Mouse (Mus musculus) frontal cortex, postnatal 10 days (tissue): ENCODE measurements around the gene Usf1.

Source experiments
- DNase-seq, 2 experiments: peaks; one replicate each; pipeline ENCODE4 v3.0.0; 2022; ENCODE audit warnings: low spot score in 2 of 2, mixed read lengths in 1 of 2

Gene Usf1

GRCm38 (mm10) chr1:171418660-171419059 lies 7.5 kb downstream of the Usf1 start, which contains the start of gene Tstd1:
TSS of gene Tstd1 (plus strand) at chr1:171418872.
- no peak for DNase-seq

GRCm38 (mm10) chr1:171419291-171419882 lies 8.3 kb downstream of the Usf1 start:
- DNase-seq: no peak

GRCm38 (mm10) chr1:171419905-171420304 lies 8.8 kb downstream of the Usf1 start:
- DNase-seq: no peak

- no peak for DNase-seq
Measured at GRCm38 (mm10) chr1:171422504-171423095, 11.5 kb downstream of the Usf1 start.

- DNase-seq: no peak
Measured at GRCm38 (mm10) chr1:171424638-171425037, 13.5 kb downstream of the Usf1 start.

GRCm38 (mm10) chr1:171425126-171425525 lies 14.0 kb downstream of the Usf1 start:
- DNase-seq: no peak

- no peak for DNase-seq
Measured at GRCm38 (mm10) chr1:171432158-171432557, 21.0 kb downstream of the Usf1 start.

- no peak for DNase-seq
Measured at GRCm38 (mm10) chr1:171435288-171435814, 24.2 kb downstream of the Usf1 start.

- no peak for DNase-seq
Measured at GRCm38 (mm10) chr1:171435974-171436373, 24.9 kb downstream of the Usf1 start.

- DNase-seq: peak in 1 of 2 experiments; percentile 45
Measured at GRCm38 (mm10) chr1:171437264-171438013, 26.3 kb downstream of the Usf1 start, which contains the start of gene F11r. TSS of gene F11r (plus strand) at chr1:171437535.

- DNase-seq: no peak
Measured at GRCm38 (mm10) chr1:171438014-171438670, 27.0 kb downstream of the Usf1 start.

- DNase-seq: no peak
Measured at GRCm38 (mm10) chr1:171439072-171439471, 28.0 kb downstream of the Usf1 start.

- DNase-seq: no peak
Measured at GRCm38 (mm10) chr1:171440025-171440725, 29.1 kb downstream of the Usf1 start.

GRCm38 (mm10) chr1:171441466-171442412 lies 30.6 kb downstream of the Usf1 start:
- no peak for DNase-seq

- DNase-seq: no peak
Measured at GRCm38 (mm10) chr1:171442413-171442760, 31.3 kb downstream of the Usf1 start.

- no peak for DNase-seq
Measured at GRCm38 (mm10) chr1:171445050-171445449, 33.9 kb downstream of the Usf1 start.

GRCm38 (mm10) chr1:171446854-171447253 lies 35.7 kb downstream of the Usf1 start:
- DNase-seq: no peak

- no peak for DNase-seq
Measured at GRCm38 (mm10) chr1:171447692-171448091, 36.6 kb downstream of the Usf1 start.

- DNase-seq: no peak
Measured at GRCm38 (mm10) chr1:171450062-171450461, 38.9 kb downstream of the Usf1 start.

GRCm38 (mm10) chr1:171451001-171451400 lies 39.9 kb downstream of the Usf1 start:
- no peak for DNase-seq
